Mouse (Mus musculus) small intestine, adult 2 months (tissue): ENCODE measurements around the gene Cry1. TPM values are rescaled to one million over a fixed set of nuclear protein-coding genes. Genes with fewer than 3 reads are reported as not detected.

Source experiments
- H3K27ac ChIP-seq: fragments of 200-500 bp; 2 replicates; pipeline ENCODE4 v1.5.1; 2012; ENCODE audit warnings: low read depth, low read length, control low read depth, inconsistent platforms; ENCODE audit not compliant: insufficient read depth
- H3K27me3 ChIP-seq: fragments of 200-500 bp; 2 replicates; pipeline ENCODE4 v1.6.1; 2012; ENCODE audit warnings: mild to moderate bottlenecking, moderate library complexity, low read length, inconsistent platforms; ENCODE audit not compliant: control insufficient read depth, insufficient read depth
- H3K36me3 ChIP-seq: fragments of 200-500 bp; 2 replicates; pipeline ENCODE4 v1.6.1; 2012; ENCODE audit warnings: mild to moderate bottlenecking, low read length, control low read depth, inconsistent platforms; ENCODE audit not compliant: control insufficient read depth, insufficient read depth
- H3K4me1 ChIP-seq: fragments of 200-500 bp; 2 replicates; pipeline ENCODE4 v1.6.1; 2012; ENCODE audit warnings: low read length, inconsistent platforms, mixed read lengths; ENCODE audit not compliant: control insufficient read depth, insufficient read depth, insufficient read length
- H3K4me3 ChIP-seq: fragments of 200-500 bp; 2 replicates; pipeline ENCODE4 v1.5.1; 2012; ENCODE audit warnings: low read depth, mild to moderate bottlenecking, control low read depth, inconsistent platforms, low read length, moderate library complexity
- CTCF ChIP-seq: fragments of 200-500 bp; IDR thresholded peaks from 2 replicates; pipeline ENCODE4 v1.5.1; 2012; ENCODE audit warnings: low read depth, mild to moderate bottlenecking, control low read depth, inconsistent platforms, low read length, moderate library complexity, mixed read lengths; ENCODE audit not compliant: insufficient replicate concordance, insufficient read length; ENCODE audit errors: extremely low read depth
- POLR2A ChIP-seq: fragments of 200-500 bp; IDR thresholded peaks from 2 replicates; pipeline ENCODE4 v1.6.1; 2012; ENCODE audit warnings: low read depth, mild to moderate bottlenecking, control low read depth, inconsistent platforms, low read length, moderate library complexity
- WGBS: fragments of 180-500 bp; shearing (Covaris S2); methylation state at CpG from one replicate; pipeline ENCODE4 v1.1.7; 2018; 5-methylcytosine and 5-hydroxymethylcytosine counted together
- polyA plus RNA-seq: library from polyadenylated mRNA; depleted of rRNA; stranded (reverse); fragments of >200 nt; gene quantifications from 2 replicates; pipeline ENCODE4 v1.2.3, GENCODE M21; 2012

Gene Cry1
- polyA plus RNA-seq, 1 experiment, result 14.7 TPM

DNA sequence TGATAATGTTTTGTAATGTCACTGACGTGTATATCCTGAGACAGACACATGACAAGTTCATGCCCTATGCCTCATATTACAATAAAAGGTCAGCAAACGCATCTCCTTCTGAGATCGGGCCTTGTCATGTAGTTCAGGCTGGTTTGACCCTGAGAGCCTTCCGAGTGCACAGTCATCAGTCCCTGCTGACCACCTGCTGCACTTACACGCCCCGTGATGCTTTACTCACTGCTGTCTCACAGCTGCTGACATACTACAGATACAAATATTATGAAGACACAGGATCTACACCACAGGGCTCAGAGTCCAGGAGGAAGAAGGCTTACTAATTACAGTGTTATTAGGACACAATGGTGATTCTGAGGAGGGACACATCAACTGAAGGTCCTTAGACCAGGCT, 48.3 kb downstream of the Cry1 start:
- H3K4me3 ChIP-seq, result no peak overlapping the region
- peaks cover 19% of the 10 kb centered on the region for H3K36me3 ChIP-seq
- H3K27ac ChIP-seq, result no peak overlapping the region
- TF ChIP-seq POLR2A (no peak), CTCF (no peak)
- 87% methylated on average over 6 of the region's 6 CpGs for WGBS
- H3K27me3 ChIP-seq, result no peaks in the 10 kb centered on the region
- no peaks in the 10 kb centered on the region for H3K4me1 ChIP-seq

DNA sequence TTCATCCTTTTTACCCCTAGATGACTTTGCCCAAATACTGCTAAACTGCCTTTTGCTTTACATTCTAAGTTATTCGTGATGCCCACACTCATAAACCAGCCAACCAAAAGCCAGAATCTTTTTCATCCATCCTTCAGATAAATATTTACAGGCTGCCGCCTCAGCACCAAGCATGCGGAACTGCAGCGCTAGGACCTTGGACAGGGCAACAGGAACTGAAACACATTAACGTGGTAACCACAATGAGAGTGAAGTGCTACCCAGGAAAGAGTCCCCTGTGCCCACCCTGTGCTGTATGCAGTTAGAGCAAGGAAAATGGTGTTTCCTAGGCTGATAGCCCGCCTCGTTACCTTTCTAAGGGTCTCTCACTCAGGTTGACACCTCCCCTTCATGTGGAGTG, 56.4 kb downstream of the Cry1 start:
- H3K27ac ChIP-seq, result no peak overlapping the region
- peaks cover 12% of the 10 kb centered on the region; the same call in 1 of the 2 replicates for H3K4me1 ChIP-seq
- 11% methylated on average over 7 of the region's 7 CpGs for WGBS
- peaks cover 7% of the 10 kb centered on the region for H3K36me3 ChIP-seq
- no peak overlapping the region for H3K4me3 ChIP-seq
- no peaks in the 10 kb centered on the region for H3K27me3 ChIP-seq
- TF ChIP-seq POLR2A (no peak), CTCF (no peak)

DNA sequence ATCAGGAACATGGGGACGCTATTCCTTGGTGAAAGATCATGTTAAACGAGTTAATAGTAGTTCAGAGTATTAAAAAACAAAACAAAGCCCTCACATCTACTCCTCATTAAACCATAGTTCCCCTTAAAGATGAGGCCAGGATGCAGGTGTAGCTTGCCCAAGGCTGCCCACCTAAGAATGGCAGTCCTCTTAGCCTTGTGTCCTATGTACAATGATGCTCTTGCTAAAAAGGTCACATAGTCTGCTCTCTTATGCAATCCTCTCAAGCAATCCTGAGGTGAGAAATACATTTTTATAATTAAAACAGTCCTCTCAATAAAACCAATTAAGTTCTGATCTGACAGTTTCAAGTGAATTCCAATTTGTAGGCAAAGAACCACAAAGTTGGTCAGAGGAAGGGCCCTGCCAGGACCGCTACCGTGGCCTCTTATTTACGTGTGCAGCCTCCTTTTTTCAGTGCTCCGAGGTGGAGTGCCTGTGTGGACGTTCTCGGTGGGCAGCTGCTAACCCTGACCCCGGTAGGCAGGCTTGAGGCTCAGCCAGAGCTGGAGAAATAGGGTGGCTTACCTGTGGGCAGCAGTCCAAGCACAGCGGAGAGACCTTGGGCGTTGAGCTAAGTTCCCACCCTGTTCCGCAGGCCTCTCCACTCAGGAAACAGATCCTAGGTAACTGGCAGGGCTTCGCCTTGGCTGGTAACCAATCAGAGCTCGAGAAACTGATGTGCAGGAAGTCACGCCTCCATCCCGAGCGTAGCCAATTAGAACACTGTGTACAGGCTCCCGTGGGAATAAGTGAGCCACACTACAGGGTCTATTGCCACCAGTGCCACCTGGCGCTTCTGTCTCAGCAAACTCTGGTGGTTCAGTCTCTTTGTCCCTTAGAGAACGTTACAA, 57.2 kb downstream of the Cry1 start, which contains the start of gene Mterf2:
Gene Mterf2 (minus strand): TSS at position 633 of the 893 bp plus-strand sequence.
- Histone ChIP-seq H3K4me1 (peaks cover 14% of the 10 kb centered on the region; the same call in 1 of the 2 replicates), H3K36me3 (peaks cover 3% of the 10 kb centered on the region), H3K4me3 (peak within 1 kb of the TSS; percentile 97), H3K27me3 (no peaks in the 10 kb centered on the region), H3K27ac (peak within 1 kb of the TSS; percentile 69)
- peak; percentile 40; the same call in 1 of the 2 replicates for TF ChIP-seq CTCF
- peak; percentile 53; the same call in 1 of the 2 replicates for TF ChIP-seq POLR2A
- 6% methylated on average over 20 of the region's 20 CpGs for WGBS

DNA sequence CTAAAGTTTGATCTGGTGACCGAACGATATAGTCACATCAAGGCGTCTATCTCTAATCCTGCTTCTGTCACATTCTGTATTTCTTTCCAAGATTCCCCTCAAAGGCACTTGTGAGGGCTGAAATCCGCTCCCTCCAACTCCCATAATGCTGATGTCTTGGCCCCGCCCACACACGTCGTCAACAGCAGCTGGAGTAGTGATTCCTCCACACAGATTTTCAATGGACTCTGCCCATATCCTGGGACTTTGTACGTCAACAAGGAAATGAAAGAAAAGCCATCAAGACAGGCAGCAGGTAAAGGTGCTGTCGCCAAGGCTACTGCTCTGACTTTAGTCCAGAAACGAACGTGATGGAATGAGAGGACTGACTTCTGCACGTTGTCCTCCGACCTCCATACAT, 59.7 kb downstream of the Cry1 start:
- WGBS, result 35% methylated on average over 13 of the region's 13 CpGs
- Histone ChIP-seq H3K36me3 (peaks cover 7% of the 10 kb centered on the region; the same call in 1 of the 2 replicates), H3K27ac (peak overlapping the region; percentile 83), H3K27me3 (no peaks in the 10 kb centered on the region), H3K4me1 (peaks cover 14% of the 10 kb centered on the region; the same call in 1 of the 2 replicates), H3K4me3 (peak overlapping the region; percentile 21; the same call in 1 of the 2 replicates)
- TF ChIP-seq POLR2A, result no peak
- TF ChIP-seq CTCF, result no peak

DNA sequence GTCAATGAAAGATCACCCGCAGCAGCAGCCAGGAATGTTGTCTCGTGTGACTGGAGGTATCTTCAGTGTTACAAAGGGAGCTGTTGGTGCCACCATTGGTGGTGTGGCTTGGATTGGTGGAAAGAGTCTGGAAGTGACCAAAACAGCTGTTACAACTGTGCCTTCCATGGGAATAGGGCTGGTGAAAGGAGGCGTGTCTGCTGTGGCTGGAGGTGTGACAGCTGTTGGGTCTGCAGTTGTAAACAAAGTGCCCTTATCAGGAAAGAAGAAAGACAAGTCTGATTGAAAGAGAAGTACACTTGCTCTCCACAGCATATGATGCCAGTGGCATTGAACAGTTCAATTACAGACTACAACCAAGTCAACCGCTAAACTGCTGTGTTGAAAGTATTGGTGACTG, 70.5 kb downstream of the Cry1 start:
- Histone ChIP-seq H3K4me3 (no peak overlapping the region), H3K36me3 (0 out of 2 replicates have a peak, but pooled peaks cover 5% of the 10 kb centered on the region), H3K4me1 (no peaks in the 10 kb centered on the region), H3K27me3 (no peaks in the 10 kb centered on the region), H3K27ac (no peak overlapping the region)
- TF ChIP-seq POLR2A (no peak), CTCF (no peak)
- 71% methylated on average over 4 of the region's 4 CpGs for WGBS

DNA sequence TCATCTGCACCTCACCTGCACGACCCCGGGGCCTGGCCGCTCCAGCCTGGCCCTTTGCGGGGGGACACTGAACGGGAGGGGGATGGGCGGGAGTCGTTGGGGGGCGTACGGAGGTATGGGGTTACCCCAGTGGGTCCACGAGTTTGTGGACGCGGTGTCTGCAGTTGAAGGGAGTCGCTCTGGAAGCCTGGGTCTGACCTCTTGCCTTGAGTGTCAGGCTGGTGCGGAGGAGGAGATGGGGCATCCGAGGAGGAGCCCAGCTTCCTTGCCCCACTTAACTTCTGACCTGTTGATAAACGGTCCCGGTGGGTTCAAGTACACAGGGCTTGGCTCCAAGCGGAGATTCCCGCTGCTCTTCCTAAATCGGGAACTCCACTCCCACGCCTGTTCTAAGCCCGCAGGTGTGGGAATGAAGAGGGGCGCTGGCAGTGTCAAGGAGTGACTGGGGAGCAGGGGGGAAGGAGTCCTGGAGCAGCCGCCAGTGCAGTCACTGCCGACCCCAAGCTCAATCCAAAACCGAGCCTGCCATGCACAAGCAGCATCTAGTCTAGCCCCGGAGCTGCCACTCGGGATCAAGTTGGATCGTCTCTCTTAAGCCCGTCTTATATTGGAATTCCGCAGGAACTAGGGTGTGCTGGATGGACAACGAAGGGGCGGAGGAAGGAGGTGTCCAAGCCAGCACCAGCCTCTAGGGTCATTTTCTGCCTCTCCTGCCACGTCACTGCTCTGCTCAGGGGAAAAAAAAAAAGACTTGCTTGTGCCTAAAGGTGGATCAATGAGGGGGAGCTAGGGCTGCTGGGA, 81.6 kb downstream of the Cry1 start:
- peak overlapping the region; percentile 54 for H3K27ac ChIP-seq
- no peaks in the 10 kb centered on the region for H3K36me3 ChIP-seq
- 2% methylated on average over 34 of the region's 34 CpGs for whole genome bisulfite sequencing
- TF ChIP-seq CTCF (no peak), POLR2A (peak; percentile 27; the same call in 1 of the 2 replicates)
- peaks cover 3% of the 10 kb centered on the region for H3K4me1 ChIP-seq
- H3K27me3 ChIP-seq, result no peaks in the 10 kb centered on the region
- H3K4me3 ChIP-seq, result peak overlapping the region; percentile 98
